Mouse (Mus musculus) stomach, adult 2 months (tissue): ENCODE data around the gene Gm7849. TPM values are rescaled to one million over a fixed set of nuclear protein-coding genes. Genes with fewer than 3 reads are reported as not detected.

Source experiments
- polyA plus RNA-seq: library from polyadenylated mRNA; depleted of rRNA; stranded (reverse); fragments of >200 nt; gene quantifications from 2 replicates; pipeline ENCODE4 v1.2.3, GENCODE M21; 2012; rRNA removed

Gene Gm7849
- not detected in 2 replicates for polyA plus RNA-seq

GRCm38 (mm10) chr8:21456460-21456859 is at the start of gene Gm7849:
Gene Gm7849 (minus strand): TSS chr8:21456560.

GRCm38 (mm10) chr8:21427111-21427510 is 29.2 kb downstream of the Gm7849 start, which contains the start of gene Defa36:
Gene Defa36 (plus strand): TSS chr8:21427411.

Other genes with a start within 250 kb of the Gm7849 start
- not detected in 2 replicates for gene Gm15292, start 206.8 kb downstream of the Gm7849 start, polyA plus RNA-seq
- not detected in 2 replicates for gene Defa27, start 141.0 kb downstream of the Gm7849 start, polyA plus RNA-seq
- not detected in 2 replicates for gene Defa29, start 129.5 kb downstream of the Gm7849 start, polyA plus RNA-seq
- not detected in 2 replicates for gene Defa2, start 78.0 kb downstream of the Gm7849 start, polyA plus RNA-seq
- not detected in 2 replicates for gene Defa33, start 64.7 kb downstream of the Gm7849 start, polyA plus RNA-seq
- not detected in 2 replicates for gene Defa36, start 29.1 kb downstream of the Gm7849 start, polyA plus RNA-seq
- not detected in 2 replicates for gene Defa20, start 52.7 kb upstream of the Gm7849 start, polyA plus RNA-seq
- gene Defa32, start 72.5 kb upstream of the Gm7849 start, polyA plus RNA-seq, result not detected in 2 replicates
- not detected in 2 replicates for gene Defa37, start 108.8 kb upstream of the Gm7849 start, polyA plus RNA-seq
- not detected in 2 replicates for gene Defa28, start 126.4 kb upstream of the Gm7849 start, polyA plus RNA-seq
- gene Gm7861, start 137.9 kb upstream of the Gm7849 start, polyA plus RNA-seq, result not detected in 2 replicates
- not detected in 2 replicates for gene Defa26, start 161.6 kb upstream of the Gm7849 start, polyA plus RNA-seq
- gene Defa17, start 199.2 kb upstream of the Gm7849 start, polyA plus RNA-seq, result not detected in 2 replicates
- gene Defa34, start 209.2 kb upstream of the Gm7849 start, polyA plus RNA-seq, result not detected in 2 replicates
- gene AY761184, start 247.1 kb upstream of the Gm7849 start, polyA plus RNA-seq, result not detected in 2 replicates